Mouse (Mus musculus) stomach, embryonic 14.5 days (tissue): Measurements from ENCODE around the gene Galnt10. TPM values are rescaled to one million over a fixed set of nuclear protein-coding genes. Genes with fewer than 3 reads are reported as not detected.
"Not testable (repeated sequence)": the region's sequence is repeated elsewhere in the genome, so short reads cannot be mapped to it uniquely, and the experiment has no call there.

ENCODE experiments used
- ATAC-seq: fragments of 200-750 bp; cut with Nextera tagmentation; 2 replicates; pipeline ENCODE4 v1.8.0; 2017; ENCODE audit warnings: low read depth, moderate TSS enrichment; ENCODE audit not compliant: insufficient number of reproducible peaks, insufficient read depth, low FRiP score
- H3K27ac ChIP-seq: fragments of 300-500 bp; sonication (generic); 2 replicates; pipeline ENCODE4 v1.5.1; 2014; ENCODE audit warnings: mild to moderate bottlenecking, low read length, moderate library complexity, mixed read lengths
- H3K27me3 ChIP-seq: fragments of 300-500 bp; sonication (generic); 2 replicates; pipeline ENCODE4 v1.6.1; 2014; ENCODE audit warnings: low read length, control low read depth, mixed read lengths; ENCODE audit not compliant: control insufficient read depth, insufficient read depth
- H3K36me3 ChIP-seq: fragments of 300-500 bp; sonication (generic); 2 replicates; pipeline ENCODE4 v1.6.1; 2014; ENCODE audit warnings: mild to moderate bottlenecking, control low read depth, low read length, moderate library complexity, mixed read lengths; ENCODE audit not compliant: control insufficient read depth, insufficient read depth
- H3K4me1 ChIP-seq: fragments of 300-500 bp; sonication (generic); 2 replicates; pipeline ENCODE4 v1.6.1; 2014; ENCODE audit warnings: low read length, control low read depth, mixed read lengths; ENCODE audit not compliant: control insufficient read depth, insufficient read depth
- H3K4me2 ChIP-seq: fragments of 300-500 bp; sonication (generic); replicated peaks from 2 replicates; pipeline ENCODE4 v1.6.1; 2014; ENCODE audit warnings: low read depth, low read length, control low read depth
- H3K4me3 ChIP-seq: fragments of 300-500 bp; sonication (generic); 2 replicates; pipeline ENCODE4 v1.5.1; 2014; ENCODE audit warnings: low read depth, low read length, control low read depth
- H3K9ac ChIP-seq: fragments of 300-500 bp; sonication (generic); replicated peaks from 2 replicates; pipeline ENCODE4 v1.6.1; 2014; ENCODE audit warnings: low read depth, mild to moderate bottlenecking, control low read depth, low read length, moderate library complexity, mixed read lengths
- H3K9me3 ChIP-seq: fragments of 300-500 bp; sonication (generic); 2 replicates; pipeline ENCODE4 v1.6.1; 2016; ENCODE audit warnings: low read depth, low read length, control low read depth; ENCODE audit not compliant: control insufficient read depth
- WGBS: fragments of 180-500 bp; shearing (Covaris S2); extraction: QIAGEN DNeasy Blood & Tissue Kit; methylation state at CpG from one replicate; pipeline ENCODE4 v1.1.7; 2014; 5-methylcytosine and 5-hydroxymethylcytosine counted together
- polyA plus RNA-seq: library from polyadenylated mRNA; unstranded; fragments of >200 nt; fragmentation: Nextera tagmentation; extraction: Ambion mirVana; gene quantifications from 2 replicates; pipeline ENCODE4 v1.2.1, GENCODE M21; 2014

Gene Galnt10
- polyA plus RNA-seq, 1 experiment from 2014 or later = 8.4 TPM

DNA sequence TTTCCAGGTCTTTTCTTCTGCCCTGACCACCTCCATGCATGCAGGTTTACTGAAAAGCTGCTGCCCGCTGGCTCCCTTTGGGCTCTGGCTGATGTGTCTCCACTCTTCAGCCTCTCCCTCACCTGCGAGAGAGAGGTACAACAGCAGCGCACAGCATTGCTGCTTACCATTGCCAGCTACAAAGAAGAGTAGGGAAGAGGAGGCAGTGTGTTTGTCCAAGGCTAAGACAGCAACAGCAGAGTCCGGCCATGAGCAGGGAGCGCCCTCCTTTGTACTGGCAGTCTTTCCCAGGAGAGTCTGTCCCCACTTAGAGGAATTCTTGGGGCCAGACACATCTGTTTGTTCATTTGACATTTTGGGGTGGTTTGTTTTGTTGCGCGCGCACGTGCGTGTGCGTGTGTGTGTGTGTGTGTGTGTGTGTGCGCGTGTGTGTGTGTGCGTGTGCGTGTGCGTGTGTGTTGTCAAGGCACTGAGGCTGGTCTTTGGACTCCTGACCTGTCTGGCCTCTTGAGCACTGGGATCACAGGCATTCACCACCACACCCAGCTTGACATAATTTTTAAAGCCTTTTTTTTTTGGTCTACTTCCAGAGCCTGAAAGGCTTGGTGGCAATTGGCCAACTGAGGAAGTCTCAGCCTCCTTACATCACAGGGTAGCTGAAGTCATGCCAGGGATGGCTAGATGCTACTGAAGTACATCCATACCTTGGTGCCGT lies 163.9 kb downstream of the Galnt10 start:
- Histone ChIP-seq H3K27ac (no peak overlapping the region), H3K27me3 (no peaks in the 10 kb centered on the region), H3K9me3 (no peaks in the 10 kb centered on the region), H3K4me3 (no peak overlapping the region), H3K9ac (no peak overlapping the region), H3K36me3 (peaks cover 20% of the 10 kb centered on the region), H3K4me2 (no peak overlapping the region), H3K4me1 (no peaks in the 10 kb centered on the region)
- ATAC-seq = no peak
- WGBS = 90% methylated on average over 17 of the region's 17 CpGs

DNA sequence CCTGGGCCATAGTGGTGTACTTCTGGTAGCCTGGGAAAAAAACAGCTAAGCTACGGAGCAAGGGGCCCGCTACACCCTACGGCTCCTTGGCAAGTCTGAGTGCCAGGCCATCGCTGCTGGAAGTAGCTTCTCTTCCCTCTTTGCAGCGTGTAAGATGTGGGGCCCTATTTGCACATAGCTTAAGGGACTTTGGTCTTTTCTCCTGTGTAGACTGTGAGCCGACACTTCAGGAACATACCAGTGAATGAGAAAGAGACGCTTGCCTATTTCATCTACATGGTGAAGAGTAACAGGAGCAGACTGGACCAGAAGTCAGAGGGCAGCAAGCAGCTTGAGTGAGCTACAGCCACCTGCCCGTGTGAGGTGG lies 164.5 kb downstream of the Galnt10 start:
- H3K27me3 ChIP-seq = no peaks in the 10 kb centered on the region
- no peak overlapping the region for H3K9ac ChIP-seq
- WGBS = 77% methylated on average over 8 of the region's 8 CpGs
- peaks cover 20% of the 10 kb centered on the region for H3K36me3 ChIP-seq
- no peak overlapping the region for H3K4me3 ChIP-seq
- H3K9me3 ChIP-seq = no peaks in the 10 kb centered on the region
- H3K4me2 ChIP-seq = no peak overlapping the region
- H3K4me1 ChIP-seq = no peaks in the 10 kb centered on the region
- H3K27ac ChIP-seq = no peak overlapping the region
- ATAC-seq = no peak

DNA sequence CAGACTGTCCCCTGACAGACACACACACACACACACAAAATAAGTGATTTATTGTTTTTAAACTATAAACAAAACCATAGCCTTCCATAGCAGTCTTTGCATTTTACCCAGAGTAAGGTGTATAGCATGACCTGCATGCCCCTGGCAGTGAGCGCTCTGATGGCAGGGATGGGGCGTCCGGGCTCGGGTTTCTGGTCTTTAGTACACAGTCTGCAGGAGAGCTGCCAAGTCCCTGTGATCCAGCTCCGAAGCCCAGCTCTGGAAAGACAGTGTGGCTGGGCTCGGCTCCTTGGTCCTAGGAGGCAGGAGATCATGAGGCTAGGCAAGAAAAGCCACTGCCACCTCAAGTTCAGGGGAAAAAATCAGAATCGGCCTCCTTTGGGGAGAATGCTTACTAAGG lies 165.8 kb downstream of the Galnt10 start:
- no peak overlapping the region for H3K4me3 ChIP-seq
- H3K27me3 ChIP-seq = no peaks in the 10 kb centered on the region
- WGBS = 80% methylated on average over 7 of the region's 7 CpGs
- no peaks in the 10 kb centered on the region for H3K4me1 ChIP-seq
- H3K4me2 ChIP-seq = no peak overlapping the region
- H3K36me3 ChIP-seq = peaks cover 20% of the 10 kb centered on the region
- H3K9me3 ChIP-seq = no peaks in the 10 kb centered on the region
- no peak overlapping the region for H3K9ac ChIP-seq
- no peak for ATAC-seq
- H3K27ac ChIP-seq = no peak overlapping the region

DNA sequence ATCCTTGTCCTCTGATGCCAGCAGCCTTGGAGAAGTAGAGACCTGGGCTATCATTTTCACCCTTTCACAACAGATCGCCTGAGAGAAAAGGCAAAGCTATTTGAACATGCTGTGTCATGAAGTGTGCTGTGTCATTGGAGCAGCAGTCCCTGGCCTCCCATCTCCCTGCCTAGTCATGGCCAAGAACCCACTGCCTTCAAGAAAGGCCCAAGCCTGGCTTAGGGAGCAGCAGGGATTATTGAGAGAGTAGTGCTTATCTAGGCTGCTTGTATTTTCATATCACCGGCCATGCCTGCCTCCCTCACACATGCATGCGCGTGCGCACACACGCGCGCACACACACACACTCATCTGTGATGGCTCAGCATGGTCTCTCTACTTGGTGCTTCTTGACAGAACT lies 167.0 kb downstream of the Galnt10 start:
- no peak overlapping the region for H3K4me2 ChIP-seq
- no peaks in the 10 kb centered on the region for H3K4me1 ChIP-seq
- H3K27me3 ChIP-seq = no peaks in the 10 kb centered on the region
- no peak overlapping the region for H3K9ac ChIP-seq
- H3K27ac ChIP-seq = no peak overlapping the region
- H3K36me3 ChIP-seq = peaks cover 20% of the 10 kb centered on the region
- no peaks in the 10 kb centered on the region for H3K9me3 ChIP-seq
- 95% methylated on average over 8 of the region's 8 CpGs for WGBS
- H3K4me3 ChIP-seq = no peak overlapping the region
- peak; percentile 48; the same call in 1 of the 2 replicates for ATAC-seq

DNA sequence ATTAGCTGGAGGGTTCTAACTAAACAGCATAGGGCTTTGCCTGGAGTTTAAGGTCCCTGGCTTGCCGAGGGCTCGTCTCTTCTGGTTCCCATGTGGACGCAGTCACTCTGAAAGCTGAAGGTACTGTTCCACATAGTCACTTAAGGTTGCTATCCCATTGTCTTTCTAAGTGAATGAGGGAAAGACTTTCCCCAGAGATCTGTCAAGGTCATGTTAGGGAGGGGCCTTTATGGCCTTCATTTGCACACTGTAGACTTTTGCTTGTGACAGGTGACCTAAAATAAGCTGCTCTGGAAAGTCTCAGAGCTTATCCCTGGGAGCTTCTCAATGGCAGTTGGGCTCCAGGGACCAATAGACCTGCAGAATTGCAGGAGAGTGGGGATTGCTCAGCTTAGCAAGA lies 168.4 kb downstream of the Galnt10 start:
- H3K9ac ChIP-seq = no peak overlapping the region
- H3K27me3 ChIP-seq = no peaks in the 10 kb centered on the region
- ATAC-seq = no peak
- H3K36me3 ChIP-seq = peaks cover 15% of the 10 kb centered on the region
- H3K4me2 ChIP-seq = no peak overlapping the region
- no peaks in the 10 kb centered on the region for H3K4me1 ChIP-seq
- 81% methylated on average over 3 of the region's 3 CpGs for WGBS
- no peak overlapping the region for H3K27ac ChIP-seq
- H3K9me3 ChIP-seq = no peaks in the 10 kb centered on the region
- H3K4me3 ChIP-seq = no peak overlapping the region

DNA sequence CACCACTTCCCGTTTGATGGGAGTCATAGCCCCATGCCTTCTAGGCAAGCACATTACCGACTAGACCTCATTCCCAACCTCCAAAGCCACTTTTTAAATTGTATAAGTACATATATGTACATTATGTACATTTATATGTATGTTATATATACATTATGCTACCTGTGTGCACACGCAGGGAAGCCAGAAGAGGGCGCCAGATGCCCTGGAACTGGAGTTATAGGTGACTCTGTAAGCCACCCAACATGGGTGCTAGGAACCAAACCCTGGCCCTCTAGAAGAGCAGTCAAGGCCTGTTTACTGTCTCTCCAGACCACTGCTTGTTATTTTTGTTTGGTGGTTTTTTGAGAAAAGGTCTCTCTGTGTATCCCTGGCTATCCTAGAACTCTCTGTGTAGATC lies 172.9 kb downstream of the Galnt10 start:
- H3K4me3 ChIP-seq = no peak overlapping the region
- H3K36me3 ChIP-seq = no peaks in the 10 kb centered on the region
- H3K9ac ChIP-seq = no peak overlapping the region
- ATAC-seq = no peak
- H3K27ac ChIP-seq = no peak overlapping the region
- H3K9me3 ChIP-seq = no peaks in the 10 kb centered on the region
- no peak overlapping the region for H3K4me2 ChIP-seq
- no peaks in the 10 kb centered on the region for H3K27me3 ChIP-seq
- 88% methylated on average over 4 of the region's 4 CpGs for WGBS
- H3K4me1 ChIP-seq = no peaks in the 10 kb centered on the region

DNA sequence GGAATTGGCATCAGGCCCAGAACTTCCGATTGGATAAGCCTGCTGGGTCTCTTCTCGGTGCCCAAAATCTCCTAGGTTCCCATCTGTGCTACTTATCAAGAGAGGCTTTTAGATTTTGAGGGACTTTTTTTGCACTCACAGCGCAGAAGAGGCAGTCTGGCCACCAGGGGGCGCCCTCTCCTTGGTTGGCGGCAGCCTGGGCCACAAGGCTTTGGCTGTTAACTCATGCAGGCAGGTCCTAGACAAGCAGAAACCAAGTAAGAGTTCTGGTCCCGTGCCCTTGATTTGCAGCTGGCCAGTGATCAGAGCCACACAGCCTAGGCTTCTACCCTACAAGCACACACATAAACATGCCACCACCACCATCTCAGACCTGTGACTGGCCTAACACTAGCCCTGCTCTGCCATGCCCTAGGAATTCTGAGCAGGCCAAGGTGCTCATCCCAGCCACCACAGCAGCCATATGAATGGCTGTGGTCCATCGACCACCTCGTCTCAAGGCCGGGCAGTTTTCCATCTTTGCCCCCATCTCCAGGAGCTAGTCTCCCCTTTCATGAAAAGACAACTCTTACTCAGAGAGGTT lies 174.8 kb downstream of the Galnt10 start:
- no peak overlapping the region for H3K4me3 ChIP-seq
- peak; percentile 18; the same call in 1 of the 2 replicates for ATAC-seq
- no peaks in the 10 kb centered on the region for H3K9me3 ChIP-seq
- 32% methylated on average over 9 of the region's 9 CpGs for WGBS
- no peaks in the 10 kb centered on the region for H3K4me1 ChIP-seq
- H3K4me2 ChIP-seq = no peak overlapping the region
- no peak overlapping the region for H3K9ac ChIP-seq
- no peak overlapping the region for H3K27ac ChIP-seq
- no peaks in the 10 kb centered on the region for H3K27me3 ChIP-seq
- no peaks in the 10 kb centered on the region for H3K36me3 ChIP-seq

DNA sequence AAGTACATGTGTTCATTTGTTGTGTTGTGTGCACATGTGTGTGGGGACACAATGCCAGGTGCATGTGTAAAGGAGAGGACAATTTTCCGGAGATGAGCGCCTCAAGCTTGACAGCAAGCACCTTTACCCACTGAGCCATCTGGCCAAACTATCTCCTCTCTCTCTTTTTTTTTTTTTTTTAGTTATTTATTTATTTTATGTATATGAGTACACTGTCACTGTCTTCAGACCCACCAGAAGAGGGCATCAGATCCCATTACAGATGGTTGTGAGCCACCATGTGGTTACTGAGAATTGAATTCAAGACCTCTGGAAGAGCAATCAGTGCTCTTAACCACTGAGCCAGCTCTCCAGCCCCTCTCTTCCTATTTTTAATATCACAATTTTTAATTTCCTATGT lies 177.9 kb downstream of the Galnt10 start:
- H3K4me3 ChIP-seq, H3K9ac ChIP-seq, ATAC-seq, H3K36me3 ChIP-seq, H3K4me1 ChIP-seq, H3K27me3 ChIP-seq, H3K9me3 ChIP-seq, H3K4me2 ChIP-seq, H3K27ac ChIP-seq: not testable (repeated sequence)
- 87% methylated on average over 2 of the region's 2 CpGs for WGBS

DNA sequence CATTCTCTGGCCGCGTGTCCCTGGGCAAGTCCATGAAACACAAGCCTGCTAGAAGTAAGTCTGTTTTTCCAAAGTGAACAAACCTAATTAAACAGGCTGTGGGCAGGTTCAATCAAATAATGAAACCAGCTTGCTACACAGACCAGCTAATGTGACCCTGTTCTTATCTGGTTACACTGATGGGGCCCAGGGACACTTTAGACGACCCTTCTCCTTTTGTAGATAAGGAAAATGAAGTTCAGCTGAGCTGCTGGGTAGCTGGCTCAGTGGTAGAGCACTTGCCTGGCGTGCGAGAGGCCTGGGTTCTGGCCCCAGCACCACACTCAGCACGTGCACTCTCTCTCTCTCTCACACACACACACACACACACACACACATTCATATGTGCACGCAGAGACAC lies 178.5 kb downstream of the Galnt10 start:
- WGBS = 63% methylated on average over 7 of the region's 7 CpGs
- Histone ChIP-seq H3K9me3 (no peaks in the 10 kb centered on the region), H3K27ac (no peak overlapping the region), H3K36me3 (no peaks in the 10 kb centered on the region), H3K27me3 (peaks cover 9% of the 10 kb centered on the region), H3K4me3 (no peak overlapping the region), H3K9ac (no peak overlapping the region), H3K4me2 (no peak overlapping the region), H3K4me1 (peaks cover 4% of the 10 kb centered on the region; the same call in 1 of the 2 replicates)
- no peak for ATAC-seq
